Mouse (Mus musculus) erythroblast, adult 5-6 weeks (primary cell): Measurements from ENCODE around the gene Oas1g. TPM values are rescaled to one million over a fixed set of nuclear protein-coding genes. Genes with fewer than 3 reads are reported as not detected.
A peak's percentile ranks its signal among the peaks of the same experiment; 100 is the strongest.
"Not testable (repeated sequence)": the region's sequence is repeated elsewhere in the genome, so short reads cannot be mapped to it uniquely, and the experiment has no call there.

Experiments
- ATAC-seq: replicated peaks from 2 replicates; pipeline ENCODE4 v1.8.0; 2016; ENCODE audit warnings: moderate number of reproducible peaks, mild to moderate bottlenecking, moderate TSS enrichment, inconsistent platforms; ENCODE audit not compliant: poor library complexity, low FRiP score, severe bottlenecking
- total RNA-seq, 2 experiments: library from RNA; stranded (forward) in 1 of 2; stranded (reverse) in 1 of 2; fragments of 150-400 nt in 1 of 2; fragments of 200-764, 138-1000 nt in 1 of 2; gene quantifications; 2 replicates each; pipeline versions ENCODE4 v1.2.3 to v1.2.4; 2015 to 2017; ENCODE audit warnings: low replicate concordance in 2 of 2

Gene Oas1g
- total RNA-seq (2015; ENCODE audit: low replicate concordance): 1.0 TPM in 1 of 2 replicates, not detected in the other
- total RNA-seq (2017; ENCODE audit: low replicate concordance): 0.94 TPM in 1 of 2 replicates, not detected in the other

GRCm38 (mm10) chr5:120887413-120887812, at the start of gene Oas1g:
Oas1g (minus strand) TSS chr5:120887613.
- ATAC-seq: peak; percentile 38; the same call in 1 of the 2 replicates

DNA sequence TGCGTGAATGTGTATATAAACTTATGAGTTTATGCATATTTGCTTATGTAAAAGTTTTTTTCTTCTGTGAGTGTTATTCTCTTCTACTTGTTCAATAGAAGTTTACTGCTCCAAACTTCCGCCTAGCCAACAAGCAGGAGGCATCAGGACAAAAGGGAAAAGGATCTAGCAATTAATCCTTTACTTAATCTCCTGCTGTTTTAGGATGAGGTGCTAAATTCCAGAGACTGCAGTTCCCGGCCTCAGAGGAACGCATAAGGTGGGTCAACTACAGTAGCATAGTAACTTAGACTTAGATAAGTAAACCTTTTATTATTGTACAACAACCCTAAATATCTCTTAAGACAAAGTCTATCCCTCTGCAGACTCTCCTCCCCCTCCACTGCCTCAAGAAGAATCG, 46.6 kb upstream of the Oas1g start:
- no peak for ATAC-seq

GRCm38 (mm10) chr5:120927036-120927435, 39.6 kb upstream of the Oas1g start:
- ATAC-seq: 0 out of 2 replicates have a peak, but pooled peaks have one; percentile 26

GRCm38 (mm10) chr5:120926311-120926710, 38.9 kb upstream of the Oas1g start:
- not testable (repeated sequence) for ATAC-seq

GRCm38 (mm10) chr5:120924520-120924919, 37.1 kb upstream of the Oas1g start:
- ATAC-seq: not testable (repeated sequence)

GRCm38 (mm10) chr5:120923969-120924368, 36.6 kb upstream of the Oas1g start:
- no peak for ATAC-seq

DNA sequence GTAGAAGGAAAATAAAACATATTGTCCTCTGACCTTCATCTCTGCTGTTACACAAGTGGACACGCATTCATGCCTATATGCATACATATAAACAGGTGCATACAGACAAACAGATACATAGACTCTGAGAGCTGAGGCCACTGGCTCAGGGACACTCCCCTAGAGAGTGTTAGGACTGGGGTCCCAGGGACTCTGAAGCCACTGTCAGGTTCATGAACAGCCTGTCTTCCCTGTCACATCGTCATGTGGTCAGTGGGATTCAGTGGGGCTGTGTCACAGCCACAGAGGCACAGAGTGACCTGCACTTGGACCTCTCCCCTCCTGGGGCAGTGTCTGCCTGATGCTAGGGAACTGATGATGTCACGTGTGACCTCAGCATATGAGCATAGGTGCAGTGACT, 32.9 kb upstream of the Oas1g start:
- ATAC-seq: no peak

DNA sequence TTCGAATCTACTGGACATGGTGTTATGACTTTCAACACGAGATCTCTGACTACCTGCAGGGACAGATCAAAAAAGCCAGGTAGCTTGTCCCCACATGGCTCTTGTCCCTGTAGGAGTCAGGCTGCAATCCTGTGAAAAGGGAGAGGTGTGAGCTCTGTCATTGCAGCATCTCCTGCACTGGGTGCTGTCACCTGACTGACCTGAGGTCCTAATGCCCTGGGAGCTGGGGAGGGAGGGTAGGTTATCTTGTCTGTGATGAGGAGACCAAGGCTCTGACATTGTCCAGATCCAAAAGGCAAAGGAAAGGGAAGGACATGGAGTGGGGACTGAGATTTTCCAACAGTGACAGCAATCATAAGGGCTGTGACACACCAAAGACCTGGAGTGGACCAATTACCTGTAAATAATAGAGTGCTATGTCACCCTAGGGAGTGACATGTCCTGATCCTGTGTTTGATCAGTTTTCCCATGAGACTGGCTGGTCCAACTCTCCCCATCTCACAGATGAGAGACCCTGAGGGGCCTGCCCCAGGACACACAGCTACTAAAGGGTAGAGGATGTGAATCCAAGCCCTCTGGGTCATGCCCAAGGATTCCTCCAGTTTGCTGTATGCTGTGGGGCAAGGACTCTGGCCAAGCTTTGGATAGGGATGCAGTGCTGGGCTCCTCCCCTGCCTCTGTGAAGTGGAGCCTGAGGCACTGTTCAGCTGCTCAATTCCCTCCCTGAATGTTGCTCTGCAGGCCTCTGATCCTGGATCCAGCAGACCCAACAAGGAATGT, 31.9 kb upstream of the Oas1g start:
- not testable (repeated sequence) for ATAC-seq

- not testable (repeated sequence) for ATAC-seq
Measured at GRCm38 (mm10) chr5:120914204-120914603, 26.8 kb upstream of the Oas1g start, which contains the start of gene Oas1d. Oas1d (plus strand) TSS chr5:120914536.

DNA sequence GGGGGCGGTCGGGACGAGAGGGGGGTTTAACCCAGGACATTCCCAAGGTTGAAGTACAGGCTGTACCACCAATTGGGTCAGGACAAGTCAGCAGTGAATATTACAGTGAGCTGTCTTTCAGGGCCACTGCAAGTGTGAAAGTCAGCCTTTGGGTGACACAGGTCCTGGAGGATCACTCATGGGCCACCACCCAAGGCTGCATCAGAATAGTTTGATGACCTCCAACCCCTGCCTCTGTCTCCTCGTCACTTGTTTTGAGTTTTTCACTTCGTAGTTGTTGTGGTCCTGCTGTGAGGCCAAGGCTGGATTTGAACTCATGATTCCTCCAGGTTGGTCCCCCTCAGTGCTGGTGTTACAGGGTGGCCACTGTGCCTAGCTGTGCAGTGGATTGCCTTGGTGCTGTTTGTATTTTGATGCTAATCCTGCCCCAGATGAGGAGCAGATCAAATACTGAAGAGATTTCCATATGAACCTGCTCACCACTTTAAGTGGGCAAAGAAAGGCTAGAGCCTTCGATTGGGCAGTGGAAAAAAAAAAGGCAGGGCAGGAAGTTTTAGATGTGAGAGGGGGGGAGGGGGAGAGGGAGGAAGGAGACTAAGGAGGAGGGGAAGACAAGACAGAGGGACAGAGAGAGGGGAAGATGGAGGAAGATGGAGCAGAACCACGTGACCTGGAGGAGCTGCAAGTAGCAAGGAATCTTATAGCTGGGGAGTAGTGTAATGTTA, 20.9 kb upstream of the Oas1g start:
- no peak for ATAC-seq

DNA sequence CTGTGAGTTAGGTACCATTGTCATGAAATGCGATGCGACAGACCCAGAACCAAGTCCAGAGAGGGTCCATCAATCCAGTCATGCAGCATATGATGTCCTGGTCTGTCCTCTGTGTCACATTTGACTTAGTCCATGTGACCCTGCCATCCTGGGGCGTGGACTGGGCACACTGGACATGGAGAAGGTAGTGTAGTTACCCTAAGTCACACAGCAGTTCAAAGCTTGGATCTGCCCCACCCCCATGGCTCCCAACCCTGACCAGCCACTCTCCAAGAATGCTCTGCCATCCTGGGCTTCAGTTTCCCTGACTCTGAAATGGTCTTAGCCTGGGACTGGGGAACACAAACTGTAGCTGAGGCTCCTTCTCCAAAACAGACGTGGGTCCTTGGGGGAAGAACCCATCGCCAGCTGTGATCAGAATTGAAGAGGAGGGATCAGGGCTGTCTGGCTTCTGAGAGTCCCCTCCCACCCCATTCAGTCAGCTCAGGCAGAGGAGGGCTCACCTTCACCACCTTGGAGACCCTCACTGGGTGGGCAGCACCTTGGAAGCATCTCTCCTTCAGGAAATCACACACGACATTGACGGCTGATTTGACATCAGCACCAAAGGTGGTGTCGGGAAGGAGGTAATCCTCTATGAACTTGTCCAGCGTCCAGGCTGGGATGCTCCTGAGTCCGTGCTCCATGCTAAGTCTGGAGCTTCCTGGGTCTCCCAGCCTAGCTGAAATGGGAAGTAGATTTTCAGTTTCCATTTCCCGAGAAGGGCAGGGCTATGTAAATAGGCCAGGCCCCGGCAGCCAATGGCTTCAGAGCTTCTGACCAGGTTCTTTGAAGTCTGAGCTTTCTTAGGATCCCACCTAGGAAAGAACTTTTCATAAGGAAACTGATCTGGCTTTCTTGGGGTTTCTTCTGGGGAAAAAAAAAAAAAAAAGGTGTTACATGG, 19.6 kb upstream of the Oas1g start, which contains the start of gene Oas1a:
Gene Oas1a (minus strand): TSS at position 731 of the 943 bp plus-strand sequence.
- ATAC-seq: 0 out of 2 replicates have a peak, but pooled peaks have one; percentile 30

GRCm38 (mm10) chr5:120902056-120902455, 14.6 kb upstream of the Oas1g start:
- no peak for ATAC-seq

DNA sequence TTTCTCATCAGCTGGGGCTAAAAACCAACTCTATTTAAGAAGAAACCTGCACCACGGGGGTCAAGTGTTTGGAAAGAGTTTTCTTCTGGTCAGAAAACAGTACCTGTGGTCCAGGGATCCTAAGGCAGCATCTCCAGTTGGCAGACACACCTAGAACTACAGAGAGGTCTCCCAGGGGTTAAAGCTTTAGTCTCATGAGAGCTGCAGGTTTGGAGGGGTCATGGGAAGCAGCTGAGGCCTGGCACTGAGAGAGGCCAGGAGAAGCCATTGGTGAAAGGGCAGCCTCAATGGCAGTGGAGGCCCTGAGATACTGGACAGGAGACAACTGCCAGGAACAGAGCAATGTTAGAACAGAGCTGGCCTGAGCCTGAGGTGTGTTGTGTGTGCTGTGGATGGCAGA, 13.3 kb upstream of the Oas1g start:
- no peak for ATAC-seq

DNA sequence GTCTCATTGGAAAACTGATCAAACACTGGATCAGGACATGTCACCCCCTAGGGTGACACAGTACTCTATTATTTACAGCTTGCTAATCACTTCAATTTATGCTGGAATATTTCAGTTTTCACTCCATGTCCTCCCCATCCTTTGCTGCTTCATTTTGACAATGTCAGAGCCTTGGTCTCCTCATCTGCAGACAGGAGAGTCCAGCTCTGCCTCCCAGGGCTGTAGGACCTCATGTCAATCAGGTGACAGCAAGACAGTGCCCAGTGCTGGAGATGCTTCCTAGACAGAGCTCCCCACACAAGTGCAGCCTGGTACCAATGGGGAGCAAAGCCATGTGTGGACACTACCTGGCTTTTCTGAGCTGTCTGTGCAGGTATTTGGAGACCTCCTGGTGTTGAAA, 11.3 kb upstream of the Oas1g start:
- ATAC-seq: no peak

- no peak for ATAC-seq
Measured at GRCm38 (mm10) chr5:120898307-120898706, 10.9 kb upstream of the Oas1g start.

GRCm38 (mm10) chr5:120895231-120895900, 8.0 kb upstream of the Oas1g start:
- ATAC-seq: no peak

DNA sequence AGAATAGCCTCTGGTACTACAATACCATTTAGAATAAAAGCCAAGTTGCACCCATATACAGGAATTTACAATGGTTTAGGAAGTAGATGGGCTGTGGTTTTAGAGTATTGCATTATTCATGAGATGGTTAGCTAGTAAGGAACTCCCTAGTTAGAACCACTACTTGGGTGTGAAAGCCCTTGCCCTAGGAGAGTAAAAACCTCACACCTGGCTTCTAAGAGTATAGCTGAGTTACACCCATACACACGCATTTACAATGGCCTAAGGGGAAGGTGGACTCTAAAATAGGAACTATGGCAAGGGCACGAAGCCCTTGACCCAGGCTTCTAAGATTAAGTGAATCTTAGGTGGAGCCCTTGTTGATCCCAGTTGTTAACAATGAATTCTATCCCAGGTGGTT, 7.3 kb upstream of the Oas1g start:
- not testable (repeated sequence) for ATAC-seq

GRCm38 (mm10) chr5:120893866-120894265, 6.5 kb upstream of the Oas1g start:
- ATAC-seq: not testable (repeated sequence)

- no peak for ATAC-seq
Measured at GRCm38 (mm10) chr5:120892243-120892660, 4.8 kb upstream of the Oas1g start.
